27 mouse cellular contexts compared by ENCODE assay signal in the genomic region with DNA sequence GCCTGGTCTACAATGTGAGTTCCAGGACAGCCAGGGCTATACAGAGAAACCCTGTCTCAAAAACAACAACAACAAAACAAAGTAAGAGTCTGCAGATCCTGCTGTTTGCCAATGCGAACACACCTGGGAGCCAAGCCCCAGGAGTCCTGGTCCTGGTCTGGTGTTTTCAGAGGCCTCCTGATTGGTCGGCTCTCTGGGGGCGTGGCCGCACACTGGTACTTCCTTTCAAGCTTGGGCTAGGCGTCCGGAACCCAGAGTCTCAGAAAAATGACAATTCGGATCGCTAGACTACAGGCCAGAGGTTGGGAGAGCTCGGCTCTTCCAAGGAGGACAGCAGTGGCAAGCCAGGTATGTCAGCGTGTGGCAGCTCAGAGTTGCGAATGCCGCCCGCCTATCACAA. TPM values are rescaled to one million over a fixed set of nuclear protein-coding genes. Genes with fewer than 3 reads are reported as not detected.
DNase-seq lines count a peak whose midpoint lies in the region; ATAC-seq lines count a peak whose summit lies in the region.
"Had no signal": no experiment of that assay in that cellular context is flagged by ENCODE, and none has a peak within 500 bp of the region (broad histone marks: within the 10 kb centered on the region; RNA-seq: fewer than 3 reads in every experiment).

No protein-coding gene starts in this region.

- intact Hi-C loops in heart, postnatal 10 days (cut with DNase I): loop anchor here (5.0 kb wide), 1 partner anchor 265 kb away; no protein-coding TSS in a partner anchor

- no peak overlapping the region for H3K9ac ChIP-seq in heart, embryonic 11.5 days (ENCODE audit: low read depth, low read length)
- H3K9ac ChIP-seq in kidney, embryonic 15.5 days: no peak overlapping the region
- H3K9ac ChIP-seq: hindbrain, embryonic 15.5 days; limb, embryonic 15.5 days; lung, embryonic 15.5 days had no signal

- no peak for ATAC-seq in heart, embryonic 11.5 days (replicated peaks; ENCODE audit: insufficient number of reproducible peaks, low FRiP score, low TSS enrichment)
- ATAC-seq in kidney, embryonic 15.5 days (replicated peaks; ENCODE audit: low FRiP score): no peak
- no peak for ATAC-seq in inflammation-experienced regulatory T-cells, adult 6 months

- no peaks in the 10 kb centered on the region for H3K9me3 ChIP-seq in heart, embryonic 11.5 days (replicated peaks; ENCODE audit: control insufficient read depth, low read length)
- no peaks in the 10 kb centered on the region for H3K9me3 ChIP-seq in kidney, embryonic 15.5 days (replicated peaks)
- H3K9me3 ChIP-seq: hindbrain, embryonic 15.5 days; limb, embryonic 15.5 days; lung, embryonic 15.5 days; midbrain, embryonic 10.5 days had no signal

- no peak overlapping the region for H3K4me3 ChIP-seq in heart, embryonic 11.5 days (ENCODE audit: low read depth, low read length)
- no peak overlapping the region for H3K4me3 ChIP-seq in kidney, embryonic 15.5 days (replicated peaks)
- H3K4me3 ChIP-seq: hindbrain, embryonic 15.5 days; limb, embryonic 15.5 days; lung, embryonic 15.5 days; midbrain, embryonic 10.5 days had no signal

- no peaks in the 10 kb centered on the region for H3K4me1 ChIP-seq in heart, embryonic 11.5 days (ENCODE audit: control insufficient read depth, insufficient read depth, low read length)
- no peaks in the 10 kb centered on the region for H3K4me1 ChIP-seq in kidney, embryonic 15.5 days
- H3K4me1 ChIP-seq: hindbrain, embryonic 15.5 days; limb, embryonic 15.5 days; lung, embryonic 15.5 days; midbrain, embryonic 10.5 days had no signal

- no peak for DNase-seq in heart, postnatal 10 days
- peak; percentile 31 for DNase-seq in thymus, postnatal 4 days
- no peak for DNase-seq in thymus, postnatal 25 days
- peak; percentile 83 for DNase-seq in R1 (ENCODE audit: low read depth, low spot score)
- no peak for DNase-seq in gastrocnemius, adult 18-20 months (ENCODE audit: low spot score)
- DNase-seq: adrenal gland, postnatal 36 days; B cell, adult 2 months; cerebellum, adult 18-20 months; cerebellum, postnatal 36 days; heart, postnatal 14 days; kidney, adult 11 months; retina, postnatal 1 day; thymus, postnatal 14 days had no signal

- 41% methylated on average over 13 of the region's 13 CpGs for WGBS in heart, embryonic 11.5 days (ENCODE audit: insufficient replicate concordance)
- 59% methylated on average over 13 of the region's 13 CpGs for WGBS in kidney, embryonic 15.5 days

- H3K36me3 ChIP-seq in heart, embryonic 11.5 days (ENCODE audit: control insufficient read depth, insufficient read depth, low read length): no peaks in the 10 kb centered on the region
- no peaks in the 10 kb centered on the region for H3K36me3 ChIP-seq in kidney, embryonic 15.5 days
- H3K36me3 ChIP-seq: hindbrain, embryonic 15.5 days; limb, embryonic 15.5 days; lung, embryonic 15.5 days; midbrain, embryonic 10.5 days had no signal

- no peaks in the 10 kb centered on the region for H3K27me3 ChIP-seq in heart, embryonic 11.5 days (ENCODE audit: control insufficient read depth, insufficient read depth, low read length)
- no peaks in the 10 kb centered on the region for H3K27me3 ChIP-seq in kidney, embryonic 15.5 days
- H3K27me3 ChIP-seq: hindbrain, embryonic 15.5 days; limb, embryonic 15.5 days; lung, embryonic 15.5 days had no signal

- no peak overlapping the region for H3K27ac ChIP-seq in heart, embryonic 11.5 days (ENCODE audit: low read depth, low read length)
- H3K27ac ChIP-seq in kidney, embryonic 15.5 days: no peak overlapping the region
- H3K27ac ChIP-seq: hindbrain, embryonic 15.5 days; kidney, postnatal 0 days; limb, embryonic 15.5 days; lung, embryonic 15.5 days; macrophage; midbrain, embryonic 10.5 days; stomach, postnatal 0 days had no signal

- H3K4me2 ChIP-seq in heart, embryonic 11.5 days: peak overlapping the region; percentile 5
- no peak overlapping the region for H3K4me2 ChIP-seq in kidney, embryonic 15.5 days
- H3K4me2 ChIP-seq: hindbrain, embryonic 15.5 days; limb, embryonic 15.5 days; lung, embryonic 15.5 days had no signal

RNA-seq across cellular contexts. Expression of a gene that starts 12.3 kb away (rescaled TPM):
- 0.21 and 0.23 TPM in 2 replicates for polyA plus RNA-seq in heart, embryonic 11.5 days (2014; fragmentation: Nextera tagmentation; extraction: Ambion mirVana)
- total RNA-seq in heart, postnatal 10 days (2021): under 1 TPM; 0.22 to 0.26 TPM
- not detected for total RNA-seq in gastrocnemius, adult 18-20 months (2021)
- 0.55 and 0.62 TPM in 2 replicates for polyA plus RNA-seq in kidney, embryonic 15.5 days (2015; fragmentation: Nextera tagmentation; extraction: Ambion mirVana)
- not detected for polyA plus RNA-seq in inflammation-experienced regulatory T-cells, adult 6 months (2017; shearing (Covaris generic))
- total RNA-seq: adrenal gland, postnatal 36 days; gastrocnemius, adult 8-10 months; granulocyte monocyte progenitor cell, adult 5-6 weeks; monocyte, adult 5-6 weeks had no signal
- polyA plus RNA-seq: macrophage had no signal

RNA-seq across cellular contexts. Expression of a gene that starts 13.2 kb away (rescaled TPM):
- not detected in 2 replicates for polyA plus RNA-seq in heart, embryonic 11.5 days (2014; fragmentation: Nextera tagmentation; extraction: Ambion mirVana)
- not detected for total RNA-seq in heart, postnatal 10 days (2021)
- not detected for total RNA-seq in gastrocnemius, adult 18-20 months (2021)
- not detected in 2 replicates for polyA plus RNA-seq in kidney, embryonic 15.5 days (2015; fragmentation: Nextera tagmentation; extraction: Ambion mirVana)
- polyA plus RNA-seq in inflammation-experienced regulatory T-cells, adult 6 months (2017; shearing (Covaris generic)): not detected
- total RNA-seq: adrenal gland, postnatal 36 days; gastrocnemius, adult 8-10 months; granulocyte monocyte progenitor cell, adult 5-6 weeks; heart, postnatal 14 days; MEL; monocyte, adult 5-6 weeks had no signal
- polyA plus RNA-seq: kidney, postnatal 0 days; limb, embryonic 15.5 days; lung, embryonic 15.5 days; macrophage; stomach, postnatal 0 days had no signal

RNA-seq across cellular contexts. Expression of a gene that starts 19.3 kb away (rescaled TPM):
- polyA plus RNA-seq in heart, embryonic 11.5 days (2014; fragmentation: Nextera tagmentation; extraction: Ambion mirVana): 158 and 173 TPM in 2 replicates
- total RNA-seq in heart, postnatal 10 days (2021): 10 to 100 TPM; 20.2 to 20.5 TPM
- total RNA-seq in gastrocnemius, adult 18-20 months (2021): 1 to 10 TPM in 1 of 2 experiments, under 1 TPM in 1; 0.39 to 2.2 TPM
- polyA plus RNA-seq in kidney, embryonic 15.5 days (2015; fragmentation: Nextera tagmentation; extraction: Ambion mirVana): 305 and 313 TPM in 2 replicates
- 100 to 1,000 TPM in 1 of 3 experiments, 10 to 100 TPM in 2; 65.9 to 350 (median 91.1) TPM for polyA plus RNA-seq in inflammation-experienced regulatory T-cells, adult 6 months (2017; shearing (Covaris generic))

Comparison
In these comparisons a context has a peak if more than half of its experiments do, and no peak if none do; other contexts are left out.
1. DNase-seq: peak in thymus, postnatal 4 days (single experiment) and R1 (single experiment); none in heart, postnatal 10 days (0 of 2), thymus, postnatal 25 days (single experiment) and gastrocnemius, adult 18-20 months (single experiment).